Mouse (Mus musculus): ENCODE measurements at regions not wholly inside any gene's neighbourhood (a gene's known extent, or its start where the extent isn't known, plus 50 kb on each side); places are given as distances from the start of the nearest gene placed in this dataset.

DNA sequence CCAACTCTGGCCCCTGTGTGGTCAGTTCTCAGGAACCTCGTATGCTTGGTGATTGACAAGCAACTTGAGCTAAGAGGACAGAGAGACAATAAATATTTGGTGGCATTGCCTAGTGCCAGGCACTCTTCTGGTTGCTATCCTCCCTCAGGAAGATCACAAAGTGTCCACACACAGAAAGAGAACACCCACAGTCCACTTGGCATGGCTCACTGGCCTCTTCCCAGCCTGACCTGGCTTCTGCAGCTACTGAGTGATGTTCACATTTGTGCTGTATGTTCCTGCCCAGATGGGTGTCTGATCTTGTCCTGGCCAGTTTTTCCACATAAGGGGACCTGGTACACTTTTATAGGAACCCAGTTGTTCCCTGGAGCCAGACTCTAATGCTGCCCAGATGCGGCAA is 136.8 kb upstream of the Zfp703 start:
- TF ChIP-seq CTCF (IDR thresholded peaks at IDR 0.05; ENCODE audit: low read depth) (no peak), EP300 (IDR thresholded peaks at IDR 0.05; ENCODE audit: low read depth) (no peak)
